Mouse (Mus musculus) liver, embryonic 16.5 days (tissue): ENCODE results near the gene Ifitm6. TPM values are rescaled to one million over a fixed set of nuclear protein-coding genes. Genes with fewer than 3 reads are reported as not detected.

Experiments
- ATAC-seq: fragments of 200-750 bp; cut with Nextera tagmentation; 2 replicates; pipeline ENCODE4 v1.8.0; 2017; ENCODE audit warnings: low read depth, mild to moderate bottlenecking, moderate number of reproducible peaks, moderate library complexity
- H3K27ac ChIP-seq: fragments of 300-500 bp; sonication (generic); 2 replicates; pipeline ENCODE4 v1.5.1; 2014; ENCODE audit warnings: mild to moderate bottlenecking, low read length
- H3K27me3 ChIP-seq: fragments of 300-500 bp; sonication (generic); 2 replicates; pipeline ENCODE4 v1.6.1; 2014; ENCODE audit warnings: low read depth, low read length, mixed read lengths; ENCODE audit not compliant: control insufficient read depth, insufficient read depth
- H3K36me3 ChIP-seq: fragments of 300-500 bp; sonication (generic); 2 replicates; pipeline ENCODE4 v1.6.1; 2014; ENCODE audit warnings: mild to moderate bottlenecking; ENCODE audit not compliant: control insufficient read depth, insufficient read depth
- H3K4me1 ChIP-seq: fragments of 300-500 bp; sonication (generic); 2 replicates; pipeline ENCODE4 v1.6.1; 2014; ENCODE audit warnings: low read depth, low read length, mixed read lengths; ENCODE audit not compliant: control insufficient read depth
- H3K4me2 ChIP-seq: fragments of 300-500 bp; sonication (generic); 2 replicates; pipeline ENCODE4 v1.6.1; 2014; ENCODE audit warnings: low read depth, low read length, mixed read lengths
- H3K4me3 ChIP-seq: fragments of 300-500 bp; sonication (generic); 2 replicates; pipeline ENCODE4 v1.5.1; 2014; ENCODE audit warnings: low read depth, mild to moderate bottlenecking, low read length
- H3K9ac ChIP-seq: fragments of 300-500 bp; sonication (generic); 2 replicates; pipeline ENCODE4 v1.6.1; 2014; ENCODE audit warnings: low read depth, low read length
- H3K9me3 ChIP-seq: fragments of 300-500 bp; sonication (generic); replicated peaks from 2 replicates; pipeline ENCODE4 v1.6.1; 2016; ENCODE audit warnings: low read length; ENCODE audit not compliant: control insufficient read depth
- WGBS: fragments of 180-500 bp; shearing (Covaris S2); extraction: QIAGEN DNeasy Blood & Tissue Kit; methylation state at CpG from one replicate; pipeline ENCODE4 v1.1.7; 2014; ENCODE audit not compliant: insufficient replicate concordance; 5-methylcytosine and 5-hydroxymethylcytosine counted together
- polyA plus RNA-seq: library from polyadenylated mRNA; unstranded; fragments of >200 nt; fragmentation: Nextera tagmentation; extraction: Ambion mirVana; gene quantifications from 2 replicates; pipeline ENCODE4 v1.2.1, GENCODE M21; 2015

Gene Ifitm6
- polyA plus RNA-seq, 1 experiment from 2014 or later, result 28.4 TPM

DNA sequence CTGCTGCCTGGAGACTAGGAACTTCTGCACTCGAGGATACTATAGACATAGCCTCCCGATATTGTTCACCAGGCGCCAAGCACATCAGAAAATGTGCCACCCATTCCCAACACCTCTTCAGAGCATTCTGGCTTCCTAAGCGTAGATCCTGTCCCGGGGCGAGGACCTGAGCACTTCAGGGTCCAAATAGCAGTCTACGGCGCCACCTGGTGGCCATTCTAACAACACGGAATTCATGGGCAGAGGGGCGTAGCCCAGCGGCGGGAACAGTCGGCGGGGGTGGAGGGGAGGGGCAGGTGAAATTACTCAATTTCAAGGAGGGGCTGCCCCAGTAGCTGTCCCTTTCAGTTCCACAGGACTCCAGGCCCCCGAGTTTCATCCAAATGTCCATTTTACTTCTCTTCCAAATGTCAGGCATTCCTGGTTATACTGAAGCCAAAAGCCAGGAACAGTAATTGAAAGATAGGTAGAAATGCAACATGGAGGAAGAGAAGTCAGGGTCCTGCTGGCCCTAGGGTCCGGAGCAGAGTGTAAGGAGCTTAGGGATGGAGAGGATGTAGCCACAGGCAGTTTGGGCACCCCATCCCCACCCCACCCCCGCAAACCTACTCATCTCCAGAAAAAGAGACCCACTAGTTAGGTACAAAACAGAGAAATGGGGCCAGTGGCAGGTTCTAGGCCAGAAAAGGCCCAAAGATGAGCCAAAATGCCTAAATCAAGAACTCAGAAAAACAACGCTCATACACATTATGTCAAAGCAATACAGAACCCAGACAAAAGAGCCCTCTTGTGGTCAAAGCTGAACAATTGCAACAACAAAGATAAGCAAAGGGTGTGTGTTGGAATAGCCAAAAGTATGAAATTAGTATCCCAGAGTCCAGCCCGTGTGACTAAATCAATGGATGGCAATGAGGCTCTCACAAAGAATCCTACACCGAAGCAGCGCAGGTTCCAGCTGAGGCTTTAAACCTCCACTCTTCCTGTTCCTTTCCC is 30.8 kb upstream of the Ifitm6 start:
- H3K4me3 ChIP-seq, result peak overlapping the region; percentile 53

DNA sequence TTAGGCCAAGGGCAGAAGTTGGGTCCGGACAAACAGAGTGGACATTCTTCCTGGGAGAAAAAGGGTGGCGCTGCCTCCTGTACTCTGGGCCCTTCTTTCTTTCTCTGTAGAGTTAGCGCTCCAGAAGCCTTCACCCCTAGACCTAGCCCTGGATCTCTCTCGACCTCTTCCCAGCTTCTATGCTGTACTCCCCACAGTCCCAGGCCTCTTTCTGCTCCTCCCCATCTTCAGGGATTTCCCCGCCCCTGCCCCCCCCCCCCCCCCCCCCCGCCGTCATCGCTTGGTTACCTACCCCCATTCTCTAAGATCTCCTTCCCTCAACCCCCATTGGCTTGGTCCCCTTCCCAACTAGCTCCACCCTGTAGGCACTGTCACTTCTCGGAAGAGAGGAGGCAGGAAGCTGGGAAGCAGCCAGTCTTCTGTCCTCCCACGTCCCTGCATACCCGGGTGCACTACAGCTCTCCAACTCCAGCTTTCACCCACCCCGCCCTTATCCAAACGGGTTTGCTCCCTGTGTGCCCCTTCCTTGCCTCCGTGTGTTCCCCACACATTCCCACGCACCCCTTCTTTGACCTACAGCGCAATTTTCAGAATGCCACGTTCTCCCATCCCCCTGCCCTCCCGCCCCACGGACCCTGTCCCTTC is 30.0 kb upstream of the Ifitm6 start:
- 9% methylated on average over 15 of the region's 19 CpGs for WGBS
- Histone ChIP-seq H3K4me3 (peak overlapping the region; percentile 53), H3K9me3 (no peaks in the 10 kb centered on the region), H3K9ac (peak overlapping the region; percentile 47), H3K27me3 (no peaks in the 10 kb centered on the region), H3K36me3 (no peaks in the 10 kb centered on the region), H3K4me1 (peaks cover 35% of the 10 kb centered on the region), H3K4me2 (peak overlapping the region; percentile 83), H3K27ac (peak overlapping the region; percentile 76)
- peak; percentile 70 for ATAC-seq

More for the DNA sequence above, 30.8 kb upstream of the Ifitm6 start:
- peak; percentile 83 for ATAC-seq
- Histone ChIP-seq H3K9ac (peak overlapping the region; percentile 47), H3K4me2 (peak overlapping the region; percentile 83), H3K9me3 (no peaks in the 10 kb centered on the region), H3K27ac (peak overlapping the region; percentile 71), H3K27me3 (no peaks in the 10 kb centered on the region), H3K4me1 (peaks cover 26% of the 10 kb centered on the region), H3K36me3 (no peaks in the 10 kb centered on the region)
- 4% methylated on average over 21 of the region's 21 CpGs for WGBS

DNA sequence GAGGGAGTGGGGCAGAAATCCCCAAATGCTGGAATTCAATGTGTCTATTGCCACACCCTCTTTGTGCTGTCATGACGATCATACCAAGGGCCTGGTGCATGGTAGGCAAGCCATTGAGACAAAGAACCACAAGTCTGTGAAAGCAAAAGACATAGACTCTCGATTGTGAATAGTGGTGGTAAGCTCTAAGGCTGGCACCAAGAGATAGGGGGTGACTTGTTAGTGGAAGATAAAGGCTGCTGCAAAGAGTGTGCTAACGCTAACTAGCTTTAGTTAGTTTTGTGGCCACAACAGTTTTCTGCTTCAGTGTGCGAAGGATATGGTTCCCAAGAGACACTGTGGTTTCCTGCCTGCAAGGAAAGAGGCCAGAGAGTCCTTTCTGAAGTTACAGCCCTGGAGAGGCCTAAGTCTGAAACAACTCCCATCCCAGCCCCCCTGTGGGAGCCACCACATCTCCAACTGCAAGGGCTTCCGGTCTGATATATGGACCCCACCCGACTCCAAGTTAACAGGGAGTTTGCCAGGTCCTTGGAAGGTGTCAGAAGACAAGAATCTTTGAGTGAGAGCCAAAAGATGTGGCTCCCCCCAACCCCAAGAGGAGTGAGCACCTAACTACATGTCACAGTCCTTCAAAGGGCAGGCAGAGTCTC is 29.3 kb upstream of the Ifitm6 start:
- Histone ChIP-seq H3K4me1 (peaks cover 39% of the 10 kb centered on the region), H3K9me3 (no peaks in the 10 kb centered on the region), H3K4me3 (peak overlapping the region; percentile 53; the same call in 1 of the 2 replicates), H3K27me3 (no peaks in the 10 kb centered on the region), H3K4me2 (peak overlapping the region; percentile 83), H3K9ac (peak overlapping the region; percentile 19; the same call in 1 of the 2 replicates), H3K27ac (peak overlapping the region; percentile 76), H3K36me3 (no peaks in the 10 kb centered on the region)
- 21% methylated on average over 6 of the region's 6 CpGs for WGBS
- peak; percentile 54 for ATAC-seq

DNA sequence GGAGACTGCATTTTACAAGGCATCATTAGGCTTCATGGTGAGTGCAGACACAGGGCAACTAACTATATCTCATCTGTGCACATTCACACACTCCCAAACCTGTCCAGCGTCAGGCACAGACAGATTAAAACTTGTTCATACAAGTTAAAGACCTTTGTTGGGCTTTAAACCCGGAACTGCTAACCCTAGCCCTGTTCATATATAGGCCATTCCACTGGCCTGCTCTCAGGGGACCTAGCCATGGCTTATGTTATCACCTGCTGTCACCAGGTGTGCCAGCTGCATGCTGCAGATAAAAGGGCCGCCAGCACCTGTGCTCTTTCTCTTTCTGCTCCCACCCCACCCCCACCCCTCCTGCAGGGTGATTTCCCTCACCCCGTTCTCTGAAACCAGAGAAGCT is 24.8 kb upstream of the Ifitm6 start:
- Histone ChIP-seq H3K36me3 (no peaks in the 10 kb centered on the region), H3K4me1 (peaks cover 48% of the 10 kb centered on the region), H3K4me3 (no peak overlapping the region), H3K9ac (no peak overlapping the region), H3K9me3 (no peaks in the 10 kb centered on the region), H3K27ac (peak overlapping the region; percentile 65), H3K27me3 (no peaks in the 10 kb centered on the region), H3K4me2 (peak overlapping the region; percentile 12; the same call in 1 of the 2 replicates)
- ATAC-seq, result peak; percentile 57
- WGBS, result 15% methylated on average over 4 of the region's 4 CpGs

DNA sequence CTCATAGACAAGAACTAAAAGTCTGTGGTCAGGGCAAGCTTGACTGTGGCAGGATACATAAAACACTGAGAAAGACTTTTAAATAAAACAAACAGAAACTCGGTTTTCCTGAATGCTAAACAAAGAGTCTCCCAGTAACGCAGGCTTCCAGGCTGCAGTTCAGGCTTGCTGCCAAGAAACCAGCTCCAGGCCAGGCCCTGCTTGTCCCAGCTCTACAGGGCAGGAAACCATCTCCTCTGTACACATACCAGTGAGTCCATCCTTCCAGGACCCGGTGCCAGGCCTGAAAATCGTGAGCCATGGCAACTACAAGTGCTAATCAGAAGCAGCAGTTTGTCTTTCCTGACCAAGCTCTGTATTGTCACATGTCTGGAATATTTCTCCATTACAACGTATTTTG is 23.9 kb upstream of the Ifitm6 start:
- no peak; the same call in 1 of the 2 replicates for ATAC-seq
- Histone ChIP-seq H3K27ac (peak overlapping the region; percentile 35; the same call in 1 of the 2 replicates), H3K36me3 (no peaks in the 10 kb centered on the region), H3K27me3 (no peaks in the 10 kb centered on the region), H3K4me2 (no peak overlapping the region), H3K9me3 (no peaks in the 10 kb centered on the region), H3K4me3 (no peak overlapping the region), H3K4me1 (peaks cover 40% of the 10 kb centered on the region), H3K9ac (no peak overlapping the region)
- 31% methylated on average over 5 of the region's 5 CpGs for WGBS

DNA sequence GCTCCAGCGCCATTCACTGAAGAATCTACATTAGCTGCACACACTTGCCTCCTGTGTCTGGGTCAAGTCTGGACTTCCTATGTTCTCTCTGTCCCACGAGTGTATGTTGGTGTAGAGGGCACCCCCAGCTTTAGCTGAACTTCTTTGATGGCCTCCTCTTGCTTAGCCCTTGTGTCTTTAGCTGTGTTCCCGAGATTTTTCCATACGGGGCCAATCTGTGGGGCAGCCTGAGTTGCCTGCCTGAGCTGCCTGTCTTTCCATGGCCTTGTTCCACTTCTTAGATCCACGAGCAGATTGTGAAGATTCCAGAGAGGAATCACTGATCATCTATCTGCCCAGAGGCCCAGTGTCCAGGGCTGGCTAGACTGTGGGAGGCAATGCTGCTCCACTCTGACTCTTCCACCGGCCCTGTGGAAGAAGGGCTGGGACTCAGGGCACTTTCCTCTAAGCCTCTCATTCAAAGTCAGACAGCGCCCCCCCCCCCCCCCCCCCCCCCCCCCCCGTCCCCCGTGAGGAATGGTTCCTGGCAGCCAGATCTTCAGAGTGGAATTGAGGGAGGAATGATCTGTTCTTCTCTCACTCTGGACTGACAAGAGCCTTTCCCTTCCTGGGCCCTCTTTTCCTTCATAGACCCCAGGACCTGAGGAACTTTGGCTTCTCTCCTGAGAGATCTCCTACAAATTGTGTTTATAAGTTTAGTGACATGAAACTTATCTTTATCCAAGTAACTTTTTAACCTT is 23.3 kb upstream of the Ifitm6 start:
- ATAC-seq, result no peak
- H3K4me1 ChIP-seq, result peaks cover 36% of the 10 kb centered on the region

DNA sequence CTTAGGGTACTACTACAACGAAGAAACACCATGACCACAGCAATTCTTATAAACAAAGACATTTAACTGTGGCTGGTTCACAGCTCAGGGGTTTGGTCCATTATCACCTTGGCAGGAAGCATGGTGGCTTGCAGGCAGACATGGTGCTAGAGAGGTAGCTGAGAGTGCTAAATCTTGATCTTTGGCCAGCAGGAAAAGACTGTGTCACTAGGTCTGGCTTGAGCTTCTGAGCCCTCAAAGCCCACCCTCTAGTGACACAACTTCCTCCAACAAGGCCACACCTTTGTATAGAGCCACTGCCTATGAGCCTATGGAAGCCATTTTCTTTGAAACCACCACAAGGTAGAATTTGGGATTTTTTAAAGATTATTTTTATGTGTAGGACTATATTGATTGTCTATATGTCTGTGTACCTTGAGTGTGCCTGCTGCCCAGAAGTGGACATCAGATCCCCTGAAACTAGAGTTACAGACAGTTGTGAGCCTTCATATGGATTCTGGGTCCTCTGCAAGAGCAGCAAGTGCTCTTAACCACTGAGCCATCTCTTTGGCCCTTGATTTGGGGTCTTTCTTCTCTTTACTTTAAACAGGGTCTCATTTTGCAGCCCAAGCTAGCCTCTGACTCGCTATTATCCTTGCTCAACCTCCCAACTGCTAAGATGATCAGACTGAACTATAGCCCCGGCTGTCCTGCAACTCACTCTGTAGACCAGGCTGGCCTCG is 21.8 kb upstream of the Ifitm6 start:
- Histone ChIP-seq H3K27me3 (no peaks in the 10 kb centered on the region), H3K4me2 (no peak overlapping the region), H3K27ac (no peak overlapping the region), H3K9me3 (no peaks in the 10 kb centered on the region), H3K36me3 (no peaks in the 10 kb centered on the region), H3K9ac (no peak overlapping the region), H3K4me1 (peaks cover 36% of the 10 kb centered on the region), H3K4me3 (no peak overlapping the region)
- 75% methylated on average over 4 of the region's 4 CpGs for WGBS
- no peak for ATAC-seq

More for the DNA sequence above, 23.3 kb upstream of the Ifitm6 start:
- H3K27me3 ChIP-seq, result no peaks in the 10 kb centered on the region
- H3K9ac ChIP-seq, result no peak overlapping the region
- WGBS, result 63% methylated on average over 6 of the region's 9 CpGs
- no peaks in the 10 kb centered on the region for H3K9me3 ChIP-seq
- peak overlapping the region; percentile 4; the same call in 1 of the 2 replicates for H3K27ac ChIP-seq
- no peaks in the 10 kb centered on the region for H3K36me3 ChIP-seq
- no peak overlapping the region for H3K4me2 ChIP-seq
- H3K4me3 ChIP-seq, result no peak overlapping the region
